Mouse (Mus musculus) hindbrain, postnatal 0 days (tissue): ENCODE data around the gene Dpm1. TPM values are rescaled to one million over a fixed set of nuclear protein-coding genes. Genes with fewer than 3 reads are reported as not detected.
A peak's percentile ranks its signal among the peaks of the same experiment; 100 is the strongest.

Source experiments
- ATAC-seq: fragments of 200-750 bp; cut with Nextera tagmentation; 2 replicates; pipeline ENCODE4 v1.8.0; 2017; ENCODE audit warnings: mild to moderate bottlenecking, moderate TSS enrichment, moderate library complexity
- DNase-seq: peaks from one replicate; pipeline ENCODE4 v3.0.0-alpha.2; 2015; ENCODE audit warnings: low spot score
- H3K27ac ChIP-seq: fragments of 300-500 bp; sonication (generic); 2 replicates; pipeline ENCODE4 v1.5.1; 2014; ENCODE audit warnings: mild to moderate bottlenecking
- H3K27me3 ChIP-seq: fragments of 300-500 bp; sonication (generic); 2 replicates; pipeline ENCODE4 v1.6.1; 2014; ENCODE audit warnings: low read length, mixed read lengths; ENCODE audit not compliant: insufficient read depth
- H3K36me3 ChIP-seq: fragments of 300-500 bp; sonication (generic); 2 replicates; pipeline ENCODE4 v1.6.1; 2014; ENCODE audit warnings: low read length, mixed read lengths; ENCODE audit not compliant: insufficient read depth
- H3K4me1 ChIP-seq: fragments of 300-500 bp; sonication (generic); 2 replicates; pipeline ENCODE4 v1.6.1; 2014; ENCODE audit warnings: antibody characterized with exemption, low read length, mixed read lengths; ENCODE audit not compliant: insufficient read depth
- H3K4me2 ChIP-seq: fragments of 300-500 bp; sonication (generic); 2 replicates; pipeline ENCODE4 v1.6.1; 2014; ENCODE audit warnings: low read depth, mild to moderate bottlenecking, low read length, moderate library complexity, mixed read lengths
- H3K4me3 ChIP-seq: fragments of 300-500 bp; sonication (generic); 2 replicates; pipeline ENCODE4 v1.5.1; 2014; ENCODE audit warnings: low read length
- H3K9ac ChIP-seq: fragments of 300-500 bp; sonication (generic); replicated peaks from 2 replicates; pipeline ENCODE4 v1.6.1; 2014; ENCODE audit warnings: mild to moderate bottlenecking, low read length, moderate library complexity, mixed read lengths
- H3K9me3 ChIP-seq: fragments of 300-500 bp; sonication (generic); 2 replicates; pipeline ENCODE4 v1.6.1; 2016; ENCODE audit warnings: low read length, mixed read lengths
- CTCF ChIP-seq: IDR thresholded peaks from 2 replicates; pipeline ENCODE4 v1.5.1; 2016; ENCODE audit warnings: antibody characterized with exemption, control low read depth, low read depth
- WGBS: fragments of 180-500 bp; shearing (Covaris S2); extraction: QIAGEN DNeasy Blood & Tissue Kit; methylation state at CpG from one replicate; pipeline ENCODE4 v1.1.7; 2014; 5-methylcytosine and 5-hydroxymethylcytosine counted together
- polyA plus RNA-seq: library from polyadenylated mRNA; unstranded; fragments of >200 nt; fragmentation: Nextera tagmentation; extraction: Ambion mirVana; gene quantifications from 2 replicates; pipeline ENCODE4 v1.2.1, GENCODE M21; 2015
- total RNA-seq: library from RNA; depleted of rRNA; stranded (reverse); fragments of >200 nt; gene quantifications from 2 replicates; pipeline ENCODE4 v1.2.3, GENCODE M21; 2014

Dpm1 gene
- total and polyA plus RNA-seq, 2 experiments from 2014 or later, result 82.9 to 99.2 TPM

DNA sequence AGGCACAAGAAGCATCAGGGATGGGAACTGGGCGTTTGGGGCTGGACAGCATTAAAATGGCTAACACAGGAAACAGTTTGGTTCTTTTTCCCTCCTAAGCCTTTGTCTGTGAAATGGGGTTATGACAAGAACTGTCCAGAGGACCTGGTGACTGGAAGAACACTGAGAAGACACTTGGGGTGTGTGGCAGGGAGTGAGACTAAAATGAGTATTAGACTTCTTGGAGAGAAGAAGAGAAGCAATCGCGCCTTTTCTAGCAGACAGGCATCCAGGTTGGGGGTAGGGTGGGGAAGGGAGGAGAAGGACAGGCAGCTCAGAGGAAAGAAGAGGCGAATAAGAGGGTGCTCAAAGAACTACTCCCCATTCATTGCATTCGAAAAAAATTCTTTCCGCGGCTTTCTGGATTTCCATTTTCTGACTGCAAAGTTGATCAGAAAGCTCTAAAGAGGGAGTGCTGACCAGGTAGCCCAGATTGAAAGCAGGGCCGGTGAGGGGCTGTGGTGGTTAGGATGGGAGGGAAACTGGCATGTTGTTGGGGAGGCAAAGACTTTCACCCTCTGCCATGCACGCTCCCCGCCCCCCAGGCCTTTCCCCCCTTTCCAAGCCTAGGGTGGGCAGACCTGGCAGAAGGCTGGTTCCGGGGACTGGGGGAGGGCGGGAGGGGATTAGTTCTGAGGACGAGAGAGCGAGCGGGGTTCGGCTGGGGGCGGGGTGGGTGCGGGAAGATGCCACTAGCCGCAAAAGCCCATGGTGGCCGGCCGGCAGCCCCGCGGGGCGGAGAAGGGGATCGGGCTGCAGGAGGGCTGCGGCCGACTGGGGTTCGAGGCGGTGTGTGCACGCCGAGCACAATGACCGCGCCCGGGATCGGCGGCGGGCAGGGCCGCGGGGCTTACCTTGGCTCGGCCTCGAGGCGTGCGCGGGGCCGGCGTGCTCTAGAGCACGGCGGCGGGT lies 24.4 kb downstream of the Dpm1 start:
- Histone ChIP-seq H3K4me1 (peaks cover 5% of the 10 kb centered on the region; the same call in 1 of the 2 replicates), H3K9ac (peak overlapping the region; percentile 100), H3K27me3 (no peaks in the 10 kb centered on the region), H3K9me3 (no peaks in the 10 kb centered on the region), H3K4me3 (peak overlapping the region; percentile 98), H3K36me3 (peaks cover 18% of the 10 kb centered on the region; the same call in 1 of the 2 replicates), H3K4me2 (peak overlapping the region; percentile 69), H3K27ac (peak overlapping the region; percentile 100)
- 0% methylated on average over 45 of the region's 49 CpGs for WGBS
- TF ChIP-seq CTCF, result no peak
- peak; percentile 56 for DNase-seq
- ATAC-seq, result peak; percentile 16

DNA sequence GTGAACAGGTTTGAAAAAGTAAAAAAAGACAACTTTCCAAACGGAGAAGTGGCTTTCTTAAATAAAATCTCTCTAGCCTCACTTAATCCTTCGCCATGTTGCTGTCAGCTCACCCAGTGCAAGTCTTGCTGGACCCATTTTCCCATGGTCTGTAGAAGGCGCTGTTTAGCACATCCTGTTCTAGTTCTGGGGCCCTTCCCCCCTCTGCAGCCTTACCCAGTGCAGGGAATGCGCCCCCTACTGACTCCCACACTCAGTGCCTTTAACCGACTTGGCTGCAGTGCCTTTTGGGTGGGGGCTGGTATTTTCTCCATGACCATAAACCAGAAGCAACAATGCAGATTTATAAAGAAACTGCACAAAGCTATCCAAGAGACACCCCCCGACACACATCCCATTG lies 25.1 kb downstream of the Dpm1 start:
- Histone ChIP-seq H3K36me3 (peaks cover 12% of the 10 kb centered on the region; the same call in 1 of the 2 replicates), H3K4me1 (peaks cover 5% of the 10 kb centered on the region; the same call in 1 of the 2 replicates), H3K4me3 (peak overlapping the region; percentile 98), H3K9me3 (no peaks in the 10 kb centered on the region), H3K27me3 (no peaks in the 10 kb centered on the region), H3K4me2 (peak overlapping the region; percentile 69), H3K27ac (peak overlapping the region; percentile 100), H3K9ac (peak overlapping the region; percentile 100)
- TF ChIP-seq CTCF, result peak; percentile 97
- 4% methylated on average over 6 of the region's 6 CpGs for WGBS
- ATAC-seq (peak; percentile 77), DNase-seq (peak; percentile 97)

DNA sequence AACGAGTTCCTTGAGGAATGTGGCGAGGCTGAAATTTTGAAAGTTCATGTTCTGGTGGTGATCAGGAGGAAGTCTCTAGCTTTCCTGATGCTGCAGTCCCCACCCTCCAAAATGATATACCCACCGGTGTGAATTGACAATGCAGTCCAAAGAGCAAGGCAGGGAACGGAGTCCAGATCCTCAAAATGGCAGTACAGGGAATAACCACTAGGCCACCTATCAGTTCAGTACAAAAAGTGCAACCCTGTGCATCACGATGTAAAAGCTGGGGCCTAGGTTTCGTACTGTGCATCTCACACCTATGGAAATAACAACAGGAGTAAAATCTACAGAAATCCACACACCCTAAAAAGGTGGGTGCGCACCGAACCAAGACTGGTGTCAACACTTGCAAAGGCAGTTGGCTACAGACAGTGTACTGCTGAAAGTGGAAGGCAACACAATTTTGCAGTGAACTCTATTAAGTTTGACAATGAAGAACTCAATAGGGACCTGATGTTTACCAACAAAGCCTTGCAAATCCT lies 25.9 kb downstream of the Dpm1 start:
- H3K27me3 ChIP-seq, result no peaks in the 10 kb centered on the region
- peaks cover 5% of the 10 kb centered on the region; the same call in 1 of the 2 replicates for H3K4me1 ChIP-seq
- peaks cover 9% of the 10 kb centered on the region; the same call in 1 of the 2 replicates for H3K36me3 ChIP-seq
- no peak overlapping the region for H3K9ac ChIP-seq
- 81% methylated on average over 8 of the region's 8 CpGs for WGBS
- ATAC-seq (no peak), DNase-seq (no peak)
- H3K27ac ChIP-seq, result no peak overlapping the region
- no peaks in the 10 kb centered on the region for H3K9me3 ChIP-seq
- TF ChIP-seq CTCF, result peak; percentile 26
- H3K4me2 ChIP-seq, result peak overlapping the region; percentile 69
- H3K4me3 ChIP-seq, result peak overlapping the region; percentile 98

DNA sequence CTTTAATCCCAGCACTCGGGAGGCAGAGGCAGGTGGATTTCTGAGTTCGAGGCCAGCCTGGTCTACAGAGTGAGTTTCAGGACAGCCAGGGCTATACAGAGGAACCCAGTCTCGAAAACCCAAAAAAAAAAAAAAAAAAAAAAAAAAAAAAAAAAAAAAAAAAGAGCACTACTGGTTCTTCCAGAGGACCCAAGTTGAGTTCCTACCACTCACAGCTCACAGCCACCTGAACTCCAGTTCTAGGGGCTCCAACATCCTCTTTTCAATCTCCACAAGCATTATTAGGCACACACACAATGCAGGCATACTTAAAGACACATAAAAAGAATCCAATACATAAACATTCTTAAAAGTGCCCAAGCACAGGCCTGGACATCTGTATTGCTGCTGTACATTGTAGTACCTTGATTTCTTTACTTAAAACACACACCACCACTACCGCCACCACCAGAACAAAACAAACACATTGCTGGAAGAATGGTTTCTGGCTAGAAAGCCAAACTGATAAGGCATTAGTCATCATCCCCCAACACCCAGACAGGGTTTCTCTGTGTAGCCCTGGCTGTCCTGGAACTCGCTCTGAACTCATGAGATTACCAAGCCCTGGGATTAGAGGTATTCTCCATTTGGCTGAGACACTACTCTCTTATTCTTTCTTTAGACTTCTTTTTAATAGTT lies 30.2 kb downstream of the Dpm1 start:
- Histone ChIP-seq H3K27me3 (no peaks in the 10 kb centered on the region), H3K36me3 (peaks cover 8% of the 10 kb centered on the region; the same call in 1 of the 2 replicates), H3K4me1 (peaks cover 18% of the 10 kb centered on the region), H3K27ac (no peak overlapping the region), H3K9ac (no peak overlapping the region), H3K4me2 (no peak overlapping the region), H3K4me3 (no peak overlapping the region), H3K9me3 (no peaks in the 10 kb centered on the region)
- WGBS, result 85% methylated on average over 5 of the region's 5 CpGs
- TF ChIP-seq CTCF, result no peak
- ATAC-seq (no peak), DNase-seq (no peak)

DNA sequence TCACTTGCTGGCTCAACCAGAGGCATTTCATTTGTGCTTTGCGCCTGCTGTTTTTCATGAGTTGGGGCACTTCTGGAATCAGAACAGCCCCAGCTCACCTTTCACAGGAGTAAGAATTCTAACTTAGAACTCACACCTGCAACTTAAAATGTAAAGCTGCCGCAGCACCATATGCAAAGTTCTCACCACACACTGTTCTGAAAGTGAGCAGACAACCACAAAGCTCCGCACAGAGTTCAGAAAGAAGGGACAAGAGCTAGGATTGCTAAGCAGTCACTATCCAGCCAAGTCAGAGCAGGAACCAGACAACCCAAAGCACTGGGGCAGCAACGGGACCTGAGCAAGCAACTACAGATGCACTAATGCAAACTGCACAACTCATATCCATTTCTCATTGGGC lies 30.9 kb downstream of the Dpm1 start:
- no peak for TF ChIP-seq CTCF
- Histone ChIP-seq H3K9me3 (no peaks in the 10 kb centered on the region), H3K4me2 (peak overlapping the region; percentile 16; the same call in 1 of the 2 replicates), H3K27me3 (no peaks in the 10 kb centered on the region), H3K27ac (no peak overlapping the region), H3K9ac (no peak overlapping the region), H3K4me1 (peaks cover 16% of the 10 kb centered on the region), H3K36me3 (peaks cover 8% of the 10 kb centered on the region; the same call in 1 of the 2 replicates), H3K4me3 (no peak overlapping the region)
- 84% methylated on average over 4 of the region's 4 CpGs for WGBS
- DNase-seq, result no peak
- no peak for ATAC-seq

DNA sequence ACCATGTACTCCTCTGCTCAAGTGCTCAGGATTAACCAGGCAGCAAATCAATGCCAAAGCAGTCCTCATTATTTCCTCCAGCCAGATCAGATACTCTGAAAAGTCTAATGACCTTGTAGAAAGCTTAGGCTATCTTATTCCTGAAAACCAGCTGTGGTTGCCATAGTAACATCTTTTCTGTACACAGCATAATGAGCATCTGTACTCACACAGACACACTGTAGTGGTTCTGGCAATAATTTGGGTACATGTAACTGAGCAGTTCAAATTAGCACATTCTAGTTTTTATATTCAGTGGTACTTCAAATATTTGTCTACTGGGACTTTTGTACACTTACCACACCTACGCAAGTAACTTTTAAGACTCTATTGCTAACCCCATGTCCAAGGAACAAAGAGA lies 32.0 kb downstream of the Dpm1 start:
- no peak overlapping the region for H3K4me3 ChIP-seq
- ATAC-seq (no peak), DNase-seq (no peak)
- H3K4me1 ChIP-seq, result peaks cover 13% of the 10 kb centered on the region
- H3K9ac ChIP-seq, result no peak overlapping the region
- WGBS, result 82% methylated on average over 1 of the region's 1 CpGs
- TF ChIP-seq CTCF, result no peak
- no peak overlapping the region for H3K4me2 ChIP-seq
- no peaks in the 10 kb centered on the region for H3K9me3 ChIP-seq
- peaks cover 8% of the 10 kb centered on the region; the same call in 1 of the 2 replicates for H3K36me3 ChIP-seq
- H3K27me3 ChIP-seq, result no peaks in the 10 kb centered on the region
- H3K27ac ChIP-seq, result no peak overlapping the region
